Mouse (Mus musculus) heart, postnatal 0 days (tissue): Measurements from ENCODE around the gene Ypel3.

Experiments
- CTCF ChIP-seq: IDR thresholded peaks from 2 replicates; pipeline ENCODE4 v1.5.1; 2016; ENCODE audit warnings: antibody characterized with exemption, control low read depth, low read depth
- EP300 ChIP-seq: IDR thresholded peaks from 2 replicates; pipeline ENCODE4 v1.6.1; 2016; ENCODE audit warnings: antibody characterized with exemption, low read depth

GRCm38 (mm10) chr7:126778147-126778546, 1.4 kb downstream of the Ypel3 start:
- TF ChIP-seq CTCF (no peak), EP300 (no peak)
